Mouse (Mus musculus) right cerebral cortex, adult 18-20 months (tissue): ENCODE data around the gene Gpr35.
"Not testable (repeated sequence)": the region's sequence is repeated elsewhere in the genome, so short reads cannot be mapped to it uniquely, and the experiment has no call there.

Experiments
- DNase-seq: peaks from one replicate; pipeline ENCODE4 v3.0.0; 2022; ENCODE audit warnings: mixed read lengths

The Gpr35 gene

GRCm38 (mm10) chr1:92934182-92934827, 16.4 kb upstream of the Gpr35 start, which contains the start of gene Capn10:
Gene Capn10, plus strand, starts transcription at chr1:92934376.
- DNase-seq, result peak; percentile 98

- no peak for DNase-seq
Measured at GRCm38 (mm10) chr1:92935054-92935962, 15.4 kb upstream of the Gpr35 start.

GRCm38 (mm10) chr1:92935977-92936376, 14.7 kb upstream of the Gpr35 start:
- no peak for DNase-seq

- no peak for DNase-seq
Measured at GRCm38 (mm10) chr1:92936467-92936866, 14.2 kb upstream of the Gpr35 start.

GRCm38 (mm10) chr1:92937797-92938196, 12.9 kb upstream of the Gpr35 start:
- DNase-seq, result no peak

GRCm38 (mm10) chr1:92939746-92940145, 10.9 kb upstream of the Gpr35 start:
- no peak for DNase-seq

GRCm38 (mm10) chr1:92943219-92943989, 7.3 kb upstream of the Gpr35 start:
- DNase-seq, result no peak

- DNase-seq, result no peak
Measured at GRCm38 (mm10) chr1:92947966-92948365, 2.7 kb upstream of the Gpr35 start.

GRCm38 (mm10) chr1:92949426-92949825, 1.2 kb upstream of the Gpr35 start:
- no peak for DNase-seq

- no peak for DNase-seq
Measured at GRCm38 (mm10) chr1:92953641-92954040, 3.0 kb downstream of the Gpr35 start.

- peak; percentile 66 for DNase-seq
Measured at GRCm38 (mm10) chr1:92956571-92957335, 6.1 kb downstream of the Gpr35 start.

GRCm38 (mm10) chr1:92958999-92959398, 8.3 kb downstream of the Gpr35 start:
- DNase-seq, result no peak

- not testable (repeated sequence) for DNase-seq
Measured at GRCm38 (mm10) chr1:92970791-92971190, 20.1 kb downstream of the Gpr35 start.

GRCm38 (mm10) chr1:92971879-92972795, 21.5 kb downstream of the Gpr35 start:
- no peak for DNase-seq

GRCm38 (mm10) chr1:92972854-92973253, 22.2 kb downstream of the Gpr35 start:
- no peak for DNase-seq

- DNase-seq, result no peak
Measured at GRCm38 (mm10) chr1:92976141-92976566, 25.5 kb downstream of the Gpr35 start.

- no peak for DNase-seq
Measured at GRCm38 (mm10) chr1:92978645-92979044, 28.0 kb downstream of the Gpr35 start.

- no peak for DNase-seq
Measured at GRCm38 (mm10) chr1:92979073-92979602, 28.5 kb downstream of the Gpr35 start.

GRCm38 (mm10) chr1:92981056-92981845, 30.6 kb downstream of the Gpr35 start:
- DNase-seq, result no peak
